Mouse (Mus musculus): ENCODE measurements at regions not wholly inside any gene's neighbourhood (a gene's known extent, or its start where the extent isn't known, plus 50 kb on each side); places are given as distances from the start of the nearest gene placed in this dataset.
"Not testable (repeated sequence)": the region's sequence is repeated elsewhere in the genome, so short reads cannot be mapped to it uniquely, and the experiment has no call there.

GRCm38 (mm10) chr6:109125447-109125846 is 297.0 kb downstream of the Edem1 start:
- no peak for DNase-seq (ENCODE audit: low spot score)

DNA sequence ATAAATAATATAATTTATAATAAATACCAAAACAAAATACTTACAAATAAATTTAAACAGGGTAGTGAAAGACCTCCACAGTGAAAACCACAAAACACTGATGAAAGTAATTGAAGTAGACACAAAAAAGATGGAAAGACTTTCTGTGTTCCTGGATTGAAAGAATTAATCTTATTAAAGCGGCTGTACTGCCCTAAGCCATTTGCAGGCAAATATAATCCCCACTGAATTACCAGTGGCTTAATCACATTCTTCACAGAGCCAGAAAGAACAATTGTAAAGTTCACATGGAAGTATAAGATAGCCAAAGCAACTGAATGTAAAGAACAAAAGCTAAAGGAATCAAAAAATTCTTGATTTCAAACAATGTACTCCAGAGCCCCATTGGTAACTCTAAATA is 298.8 kb downstream of the Edem1 start:
- DNase-seq (ENCODE audit: low spot score), result no peak

DNA sequence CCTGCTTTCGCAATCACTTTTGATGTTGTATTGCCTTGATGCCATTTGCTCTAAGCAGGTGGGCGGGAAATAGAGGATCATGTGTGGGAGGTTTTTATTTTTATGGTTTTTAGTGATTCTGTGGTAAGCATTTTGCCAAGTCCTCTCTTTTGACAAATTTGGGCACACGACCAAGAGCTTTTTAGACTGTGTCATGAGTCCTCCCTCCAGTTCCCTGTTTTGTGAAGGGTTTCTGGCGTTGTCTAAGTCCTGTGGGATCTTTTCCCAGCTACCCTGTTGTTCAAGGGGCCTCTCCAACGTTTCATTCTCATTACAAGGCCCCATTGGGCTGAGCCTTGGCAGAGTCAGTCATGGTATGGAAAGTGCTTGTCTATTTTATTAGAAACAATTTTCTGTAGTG is 317.7 kb downstream of the Edem1 start:
- no peak for DNase-seq (ENCODE audit: low spot score)

DNA sequence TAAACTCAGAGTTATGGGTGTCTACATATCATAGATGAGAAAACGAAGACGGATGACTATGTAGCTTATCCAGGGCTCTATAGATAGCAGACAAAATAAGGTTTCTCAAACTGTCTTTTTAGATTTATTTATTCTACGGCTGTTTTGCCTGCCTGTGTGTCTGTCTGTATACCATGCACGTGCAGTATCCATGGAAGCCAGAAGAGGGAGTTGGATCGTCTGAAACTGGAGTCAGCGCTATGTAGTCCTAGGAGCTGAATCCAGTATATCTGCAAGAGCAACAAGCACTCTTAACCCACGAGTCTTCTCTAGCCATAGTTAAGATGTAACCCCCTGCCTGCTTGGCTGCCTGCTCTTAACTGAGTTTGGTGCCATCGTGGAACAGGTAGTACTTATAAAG is 320.6 kb downstream of the Edem1 start:
- DNase-seq (ENCODE audit: low spot score), result no peak

DNA sequence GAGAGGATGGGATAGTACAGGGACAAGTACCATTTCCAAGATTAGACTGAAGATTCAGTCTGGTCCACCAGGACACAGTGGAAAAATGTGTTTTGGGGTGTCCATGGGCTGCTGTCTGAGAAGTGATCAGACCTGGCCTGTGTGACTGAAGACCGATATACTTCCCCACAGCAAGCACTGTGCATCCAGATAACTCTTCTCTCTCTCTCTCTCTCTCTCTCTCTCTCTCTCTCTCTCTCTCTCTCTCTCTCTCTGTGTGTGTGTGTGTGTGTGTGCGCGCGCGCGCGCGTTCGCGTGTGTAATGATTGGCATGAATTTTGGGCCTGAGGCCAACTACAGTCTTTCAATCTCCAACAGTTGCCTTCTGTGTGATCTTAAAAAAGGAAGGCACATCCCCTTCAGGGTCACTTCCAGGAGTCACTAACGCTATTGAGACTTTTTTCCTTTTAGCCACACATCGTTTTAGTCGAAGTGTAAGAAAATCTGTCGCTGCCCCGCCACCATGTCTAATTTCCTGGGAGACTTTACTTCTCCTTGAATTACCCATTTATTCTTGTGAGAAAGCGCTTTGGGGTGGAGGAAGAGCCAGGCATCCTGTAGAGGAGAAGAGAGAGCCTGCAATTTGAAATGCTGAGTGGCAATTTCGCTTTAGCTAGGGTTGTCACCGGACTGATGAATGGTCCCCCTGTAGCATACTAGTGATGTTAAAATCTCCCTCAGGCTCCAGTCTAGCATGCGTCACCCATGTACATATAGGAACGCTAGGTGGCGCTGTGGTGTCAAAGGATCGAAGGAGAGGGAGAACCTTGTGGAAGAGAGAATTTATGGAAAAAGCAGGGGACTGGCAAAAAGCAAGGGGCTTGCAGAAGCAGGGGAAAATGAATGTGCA is 321.8 kb downstream of the Edem1 start:
- peak; percentile 29 for DNase-seq (ENCODE audit: low spot score)

DNA sequence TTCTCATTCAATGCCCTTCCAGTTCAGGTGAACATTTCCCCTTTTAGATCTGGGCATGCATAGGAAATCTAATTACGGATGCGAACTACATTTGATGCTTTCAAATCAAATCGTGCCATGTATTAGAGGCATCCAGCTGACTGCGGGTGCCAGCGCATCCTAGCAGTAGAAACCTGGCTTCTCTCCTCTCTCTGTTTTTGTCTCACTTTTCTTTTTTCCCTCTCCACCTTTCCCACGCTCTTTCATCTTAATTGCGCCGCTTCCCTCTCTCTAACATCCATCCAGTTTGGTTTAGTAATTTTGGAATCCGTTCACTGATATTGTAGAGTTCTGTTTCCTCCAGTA is 322.4 kb downstream of the Edem1 start:
- no peak for DNase-seq (ENCODE audit: low spot score)

- no peak for DNase-seq (ENCODE audit: low spot score)
Observed at GRCm38 (mm10) chr6:109153624-109154023, 325.2 kb downstream of the Edem1 start.

- no peak for DNase-seq (ENCODE audit: low spot score)
Observed at GRCm38 (mm10) chr6:109159561-109159960, 331.1 kb downstream of the Edem1 start.

GRCm38 (mm10) chr6:109167439-109167838 is 339.0 kb downstream of the Edem1 start:
- DNase-seq (ENCODE audit: low spot score), result no peak

- DNase-seq (ENCODE audit: low spot score), result no peak
Observed at GRCm38 (mm10) chr6:109172104-109172850, 343.8 kb downstream of the Edem1 start.

GRCm38 (mm10) chr6:109173015-109173414 is 344.6 kb downstream of the Edem1 start:
- DNase-seq (ENCODE audit: low spot score), result no peak

- DNase-seq (ENCODE audit: low spot score), result no peak
Observed at GRCm38 (mm10) chr6:109176876-109177275, 348.4 kb downstream of the Edem1 start.

DNA sequence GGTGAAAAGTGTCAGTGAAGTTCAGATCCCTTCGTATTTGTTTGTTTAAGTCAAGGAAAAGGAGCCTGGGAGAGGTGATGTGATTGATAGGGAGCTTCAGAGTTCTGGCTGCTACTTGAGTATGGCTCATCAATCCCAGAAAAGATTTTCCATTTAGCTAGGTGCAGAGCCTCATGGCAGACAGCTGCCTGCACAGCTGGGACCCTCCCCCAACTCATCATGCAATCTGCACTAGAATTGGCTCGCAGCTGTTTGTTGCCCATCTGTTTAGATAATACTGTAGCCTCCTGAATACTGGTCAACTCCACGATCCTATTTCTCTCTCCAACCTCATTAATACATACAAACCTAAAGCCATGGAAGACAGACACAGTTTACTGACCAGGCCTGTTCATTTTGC is 354.4 kb downstream of the Edem1 start:
- no peak for DNase-seq (ENCODE audit: low spot score)

DNA sequence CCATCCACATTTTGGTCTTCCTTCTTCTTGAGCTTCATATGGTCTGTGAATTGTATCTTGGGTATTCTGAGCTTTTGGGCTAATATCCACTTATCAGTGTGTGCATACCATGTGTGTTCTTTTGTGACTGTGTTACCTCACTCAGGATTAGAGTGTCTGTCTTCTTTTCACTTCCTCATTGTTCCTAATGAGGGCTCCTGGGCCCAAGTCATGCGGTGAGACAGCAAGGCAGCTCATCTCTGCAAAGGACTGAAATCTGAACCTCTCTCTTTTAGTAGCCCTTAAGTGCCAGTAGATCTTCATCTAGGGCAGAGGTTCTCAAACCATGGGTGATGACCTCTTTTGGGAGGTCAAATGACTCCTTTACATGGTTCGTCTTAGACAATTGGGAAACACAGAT is 364.6 kb downstream of the Edem1 start:
- DNase-seq (ENCODE audit: low spot score), result not testable (repeated sequence)

DNA sequence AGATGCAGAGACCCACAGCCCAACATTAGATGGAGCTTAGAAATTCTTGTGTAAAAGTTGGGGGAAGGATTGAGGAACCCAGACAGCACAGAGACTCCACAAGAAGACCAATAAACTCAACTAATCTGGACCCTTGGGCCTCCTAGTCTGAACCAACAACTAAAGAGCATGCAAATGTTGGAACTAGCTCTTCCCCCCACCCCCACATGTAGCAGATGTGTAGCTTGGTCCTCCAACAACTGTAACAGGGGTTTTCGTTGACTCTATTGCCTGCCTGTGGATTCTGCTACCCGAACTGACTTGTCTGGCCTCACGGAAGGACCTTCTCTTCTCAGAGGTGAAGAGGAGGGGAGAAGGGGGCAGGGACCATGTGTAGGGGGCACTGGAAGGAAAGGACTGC is 365.2 kb downstream of the Edem1 start:
- DNase-seq (ENCODE audit: low spot score), result no peak

DNA sequence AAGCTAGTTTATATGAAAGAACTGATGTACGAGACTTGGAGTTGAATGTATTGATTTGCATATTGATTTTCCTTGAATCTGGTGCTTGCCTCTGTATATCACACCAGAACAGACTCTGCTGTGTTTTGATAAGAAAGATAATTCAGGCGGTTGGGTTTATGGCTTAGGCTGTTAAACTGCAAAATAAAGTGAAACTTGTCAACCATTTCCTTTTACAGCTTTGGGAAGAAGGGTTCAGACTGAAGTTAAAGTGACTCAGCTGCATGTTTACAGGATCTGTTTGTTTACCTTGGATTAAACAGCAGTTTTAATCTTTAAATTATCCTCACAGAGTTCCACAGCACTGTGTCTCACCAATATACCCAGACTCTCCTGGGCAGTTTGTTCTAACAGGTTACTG is 381.3 kb downstream of the Edem1 start:
- no peak for DNase-seq (ENCODE audit: low spot score)

DNA sequence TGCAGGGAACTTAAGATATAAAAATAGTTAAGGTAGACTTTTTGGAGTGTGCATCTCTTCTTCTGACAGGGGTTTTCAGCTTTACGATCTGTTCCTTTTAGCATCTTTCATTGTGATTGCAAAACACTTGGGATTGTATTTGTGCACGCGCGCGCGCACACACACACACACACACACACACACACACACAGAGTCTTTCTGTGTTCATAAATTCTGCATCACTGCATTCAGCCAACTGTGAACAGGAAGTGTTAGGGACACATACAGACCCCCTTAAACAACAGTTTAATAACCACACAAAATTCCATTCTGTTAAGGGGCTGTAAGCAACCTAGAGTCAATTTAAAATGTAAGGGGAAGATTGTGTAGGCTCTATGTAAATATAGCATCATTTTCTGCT is 401.9 kb downstream of the Edem1 start:
- no peak for DNase-seq (ENCODE audit: low spot score)

DNA sequence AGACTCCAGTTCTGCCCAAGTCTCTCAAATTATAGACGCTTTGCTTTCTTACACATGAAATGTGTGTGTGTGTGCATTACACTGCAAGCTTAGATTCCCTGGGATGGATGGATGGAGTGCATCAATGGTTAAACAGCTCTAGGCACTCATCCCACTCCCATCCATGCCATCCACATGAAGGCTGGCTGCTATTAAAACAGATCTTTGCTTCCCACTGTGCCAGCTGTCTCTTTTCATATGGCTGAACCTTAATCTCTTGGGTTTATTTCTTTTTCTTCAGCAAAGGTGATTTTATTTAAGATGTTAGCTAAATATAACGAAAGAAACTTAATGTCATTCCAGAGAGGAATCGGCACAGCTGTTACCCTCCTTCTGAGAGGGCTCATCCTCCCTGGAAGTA is 405.0 kb downstream of the Edem1 start:
- DNase-seq (ENCODE audit: low spot score), result no peak

DNA sequence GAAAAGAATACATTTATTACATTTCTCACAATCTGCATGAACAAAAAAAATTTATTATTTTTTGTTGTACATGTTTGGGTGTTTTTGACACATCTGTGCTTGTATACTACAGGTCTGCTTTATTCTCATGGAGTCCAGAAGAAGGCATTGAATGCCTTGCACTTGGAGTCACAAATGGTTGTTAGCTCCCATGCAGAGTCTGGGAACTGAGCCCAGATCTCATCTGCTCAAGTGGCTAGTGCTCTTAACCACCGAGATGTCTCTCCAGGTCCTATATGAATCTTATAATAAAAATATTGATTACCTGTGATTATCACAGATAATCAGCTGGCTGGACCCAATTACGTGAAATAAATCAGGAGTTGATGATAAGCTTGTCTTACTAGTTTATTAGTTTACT is 417.2 kb downstream of the Edem1 start:
- no peak for DNase-seq (ENCODE audit: low spot score)

- not testable (repeated sequence) for DNase-seq (ENCODE audit: low spot score)
Observed at GRCm38 (mm10) chr6:109246510-109246909, 418.1 kb downstream of the Edem1 start.

Measured in c-Kit-positive CD71-positive TER-119-positive erythroid progenitor cells, embryonic 14.5 days (primary cell).